Mouse (Mus musculus) neural tube, embryonic 14.5 days (tissue): ENCODE results near the gene 2010111I01Rik. TPM values are rescaled to one million over a fixed set of nuclear protein-coding genes. Genes with fewer than 3 reads are reported as not detected.
A peak's percentile ranks its signal among the peaks of the same experiment; 100 is the strongest.

ENCODE experiments used
- ATAC-seq: fragments of 200-750 bp; cut with Nextera tagmentation; 2 replicates; pipeline ENCODE4 v1.8.0; 2017; ENCODE audit warnings: low read depth, mild to moderate bottlenecking, moderate TSS enrichment, moderate library complexity
- H3K27ac ChIP-seq: fragments of 300-500 bp; sonication (generic); 2 replicates; pipeline ENCODE4 v1.5.1; 2014; ENCODE audit warnings: low read depth, mild to moderate bottlenecking, control low read depth, low read length, moderate library complexity, mixed read lengths
- H3K27me3 ChIP-seq: fragments of 300-500 bp; sonication (generic); 2 replicates; pipeline ENCODE4 v1.6.1; 2014; ENCODE audit warnings: low read length; ENCODE audit not compliant: control insufficient read depth, insufficient read depth
- H3K36me3 ChIP-seq: fragments of 300-500 bp; sonication (generic); 2 replicates; pipeline ENCODE4 v1.6.1; 2014; ENCODE audit warnings: low read length, mixed read lengths; ENCODE audit not compliant: control insufficient read depth, insufficient read depth
- H3K4me1 ChIP-seq: fragments of 300-500 bp; sonication (generic); 2 replicates; pipeline ENCODE4 v1.6.1; 2014; ENCODE audit warnings: low read length; ENCODE audit not compliant: control insufficient read depth, insufficient read depth
- H3K4me2 ChIP-seq: fragments of 300-500 bp; sonication (generic); 2 replicates; pipeline ENCODE4 v1.6.1; 2014; ENCODE audit warnings: mild to moderate bottlenecking, low read depth, low read length, control low read depth
- H3K4me3 ChIP-seq: fragments of 300-500 bp; sonication (generic); 2 replicates; pipeline ENCODE4 v1.5.1; 2014; ENCODE audit warnings: low read depth, low read length, control low read depth, mixed read lengths
- H3K9ac ChIP-seq: fragments of 300-500 bp; sonication (generic); replicated peaks from 2 replicates; pipeline ENCODE4 v1.6.1; 2014; ENCODE audit warnings: low read depth, mild to moderate bottlenecking, control low read depth, low read length, mixed read lengths
- H3K9me3 ChIP-seq: fragments of 300-500 bp; sonication (generic); 2 replicates; pipeline ENCODE4 v1.6.1; 2016; ENCODE audit warnings: low read length; ENCODE audit not compliant: control insufficient read depth
- WGBS: fragments of 180-500 bp; shearing (Covaris S2); extraction: QIAGEN DNeasy Blood & Tissue Kit; methylation state at CpG from one replicate; pipeline ENCODE4 v1.1.7; 2014; 5-methylcytosine and 5-hydroxymethylcytosine counted together
- polyA plus RNA-seq: library from polyadenylated mRNA; unstranded; fragments of >200 nt; fragmentation: Nextera tagmentation; extraction: Ambion mirVana; gene quantifications from 2 replicates; pipeline ENCODE4 v1.2.1, GENCODE M21; 2014

2010111I01Rik gene
- polyA plus RNA-seq, 1 experiment from 2014 or later = 28.8 TPM

- no peaks in the 10 kb centered on the region for H3K27me3 ChIP-seq
- no peak for ATAC-seq
- 44% methylated on average over 2 of the region's 2 CpGs for WGBS
- no peaks in the 10 kb centered on the region for H3K9me3 ChIP-seq
- peak overlapping the region; percentile 20 for H3K4me3 ChIP-seq
- no peaks in the 10 kb centered on the region for H3K36me3 ChIP-seq
- no peak overlapping the region for H3K27ac ChIP-seq
- peaks cover 4% of the 10 kb centered on the region; the same call in 1 of the 2 replicates for H3K4me1 ChIP-seq
- H3K9ac ChIP-seq = no peak overlapping the region
- H3K4me2 ChIP-seq = peak overlapping the region; percentile 30; the same call in 1 of the 2 replicates
Observed at GRCm38 (mm10) chr13:63273859-63274258, 309.2 kb downstream of the 2010111I01Rik start.

DNA sequence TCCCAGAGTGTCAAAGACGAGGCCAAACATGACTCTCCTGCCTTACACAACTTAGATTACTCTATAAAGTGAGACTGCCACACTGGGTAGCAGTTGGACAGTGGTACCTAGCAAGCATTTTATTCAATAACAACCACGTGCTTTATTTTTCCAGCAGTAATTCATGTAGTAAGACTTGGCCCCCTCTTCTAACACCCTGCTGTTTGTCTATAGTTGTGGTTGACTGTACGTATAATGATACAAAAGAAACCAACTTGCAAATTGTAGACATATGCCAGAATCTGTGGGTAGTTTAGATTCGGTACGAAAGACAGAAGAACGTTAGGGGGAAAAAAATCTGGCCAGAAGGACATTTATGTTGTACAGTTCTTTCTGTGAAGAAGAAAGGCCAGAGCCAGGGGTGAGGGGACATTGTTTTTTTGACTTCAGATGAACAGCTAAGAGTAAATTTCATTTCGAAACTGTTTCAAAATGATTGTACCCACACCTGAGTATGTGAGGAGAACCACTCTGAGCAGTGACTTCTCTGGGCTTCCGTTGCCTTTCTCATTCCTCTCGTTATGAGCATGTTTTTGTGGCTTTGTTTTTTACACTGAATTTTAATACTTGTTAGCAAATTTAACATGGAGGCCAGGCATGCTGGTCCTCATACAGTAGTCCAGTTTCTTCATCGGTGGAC, 309.9 kb downstream of the 2010111I01Rik start:
- H3K4me1 ChIP-seq = peaks cover 7% of the 10 kb centered on the region; the same call in 1 of the 2 replicates
- WGBS = 69% methylated on average over 10 of the region's 10 CpGs
- no peaks in the 10 kb centered on the region for H3K27me3 ChIP-seq
- H3K9ac ChIP-seq = no peak overlapping the region
- peak overlapping the region; percentile 30; the same call in 1 of the 2 replicates for H3K4me2 ChIP-seq
- H3K27ac ChIP-seq = no peak overlapping the region
- no peaks in the 10 kb centered on the region for H3K9me3 ChIP-seq
- peak overlapping the region; percentile 3; the same call in 1 of the 2 replicates for H3K4me3 ChIP-seq
- no peak for ATAC-seq
- H3K36me3 ChIP-seq = no peaks in the 10 kb centered on the region

DNA sequence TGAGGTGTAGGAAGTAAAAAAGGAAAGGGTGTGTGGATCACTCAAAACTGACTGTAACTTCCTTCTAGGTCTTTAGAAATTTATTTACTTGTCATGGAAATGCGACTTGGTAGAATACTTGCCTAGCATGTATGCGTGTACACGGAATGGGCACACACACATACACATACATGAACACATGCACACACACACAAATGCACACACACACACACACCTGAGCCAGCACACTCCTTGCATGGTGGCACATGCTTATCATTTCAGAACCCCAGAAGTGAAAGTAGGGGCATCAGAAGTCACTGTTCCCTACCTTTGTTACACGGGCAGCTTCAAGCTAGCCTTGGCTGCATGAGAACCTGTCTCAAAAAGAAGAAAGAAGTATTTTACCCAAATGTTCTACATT, 311.7 kb downstream of the 2010111I01Rik start:
- 91% methylated on average over 4 of the region's 4 CpGs for WGBS
- Histone ChIP-seq H3K36me3 (no peaks in the 10 kb centered on the region), H3K27me3 (no peaks in the 10 kb centered on the region), H3K4me3 (no peak overlapping the region), H3K9me3 (no peaks in the 10 kb centered on the region), H3K4me2 (peak overlapping the region; percentile 3; the same call in 1 of the 2 replicates), H3K27ac (no peak overlapping the region; the same call in 1 of the 2 replicates), H3K9ac (no peak overlapping the region), H3K4me1 (peaks cover 7% of the 10 kb centered on the region; the same call in 1 of the 2 replicates)
- ATAC-seq = no peak

GRCm38 (mm10) chr13:63277316-63277715, 312.6 kb downstream of the 2010111I01Rik start:
- WGBS = 75% methylated on average over 5 of the region's 5 CpGs

DNA sequence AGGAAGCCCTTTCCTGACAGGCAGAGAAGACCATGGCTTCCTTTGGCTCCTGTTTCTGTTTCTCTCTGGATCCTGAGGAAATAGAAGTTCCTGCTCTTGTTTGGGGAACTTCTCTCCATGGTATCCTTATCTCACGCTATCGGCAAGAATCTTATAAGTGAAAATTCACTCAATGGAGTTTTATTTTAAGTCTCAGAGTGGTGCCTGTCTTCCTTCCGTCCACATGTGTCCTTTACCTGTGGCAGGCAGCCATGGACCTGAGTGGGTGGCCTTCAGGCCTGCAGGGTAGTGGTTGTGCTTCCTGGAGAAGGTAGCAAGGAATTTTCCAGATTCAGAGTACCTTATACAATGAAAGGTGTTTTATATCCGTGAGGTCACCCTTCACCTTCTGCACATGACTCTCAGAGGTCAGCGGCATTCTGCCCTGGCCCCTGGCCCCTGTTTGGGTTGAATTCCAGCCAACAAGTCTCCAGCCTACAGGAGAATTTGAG, 313.5 kb downstream of the 2010111I01Rik start:
- H3K4me1 ChIP-seq = peaks cover 7% of the 10 kb centered on the region; the same call in 1 of the 2 replicates
- peak overlapping the region; percentile 58; the same call in 1 of the 2 replicates for H3K27ac ChIP-seq

More at GRCm38 (mm10) chr13:63277316-63277715, 312.6 kb downstream of the 2010111I01Rik start:
- no peak overlapping the region for H3K9ac ChIP-seq
- no peaks in the 10 kb centered on the region for H3K9me3 ChIP-seq
- no peak overlapping the region for H3K27ac ChIP-seq
- no peak for ATAC-seq
- no peaks in the 10 kb centered on the region for H3K36me3 ChIP-seq
- no peaks in the 10 kb centered on the region for H3K27me3 ChIP-seq
- no peak overlapping the region for H3K4me3 ChIP-seq
- peaks cover 7% of the 10 kb centered on the region; the same call in 1 of the 2 replicates for H3K4me1 ChIP-seq
- peak overlapping the region; percentile 17; the same call in 1 of the 2 replicates for H3K4me2 ChIP-seq

GRCm38 (mm10) chr13:63278796-63279475, 314.2 kb downstream of the 2010111I01Rik start:
- H3K4me2 ChIP-seq = peak overlapping the region; percentile 17
- 5% methylated on average over 10 of the region's 10 CpGs for WGBS
- no peaks in the 10 kb centered on the region for H3K36me3 ChIP-seq
- 0 out of 2 replicates have a peak overlapping the region, but pooled peaks have one; percentile 2 for H3K4me3 ChIP-seq
- ATAC-seq = peak; percentile 80
- no peaks in the 10 kb centered on the region for H3K27me3 ChIP-seq
- H3K27ac ChIP-seq = peak overlapping the region; percentile 41; the same call in 1 of the 2 replicates
- peaks cover 7% of the 10 kb centered on the region; the same call in 1 of the 2 replicates for H3K4me1 ChIP-seq
- H3K9me3 ChIP-seq = no peaks in the 10 kb centered on the region
- H3K9ac ChIP-seq = no peak overlapping the region

More for the DNA sequence above, 313.5 kb downstream of the 2010111I01Rik start:
- no peaks in the 10 kb centered on the region for H3K27me3 ChIP-seq
- no peak overlapping the region for H3K9ac ChIP-seq
- H3K4me3 ChIP-seq = no peak overlapping the region
- H3K36me3 ChIP-seq = no peaks in the 10 kb centered on the region
- H3K9me3 ChIP-seq = no peaks in the 10 kb centered on the region
- 38% methylated on average over 5 of the region's 5 CpGs for WGBS
- ATAC-seq = no peak
- peak overlapping the region; percentile 17; the same call in 1 of the 2 replicates for H3K4me2 ChIP-seq

- H3K27ac ChIP-seq = no peak overlapping the region; the same call in 1 of the 2 replicates
Observed at GRCm38 (mm10) chr13:63279807-63280206, 315.1 kb downstream of the 2010111I01Rik start.

GRCm38 (mm10) chr13:63280344-63280743, 315.7 kb downstream of the 2010111I01Rik start:
- no peak overlapping the region for H3K4me3 ChIP-seq
- H3K9ac ChIP-seq = no peak overlapping the region
- WGBS = 29% methylated on average over 3 of the region's 3 CpGs
- H3K9me3 ChIP-seq = no peaks in the 10 kb centered on the region
- no peaks in the 10 kb centered on the region for H3K27me3 ChIP-seq
- no peaks in the 10 kb centered on the region for H3K36me3 ChIP-seq
- no peak for ATAC-seq
- H3K4me1 ChIP-seq = peaks cover 7% of the 10 kb centered on the region; the same call in 1 of the 2 replicates
- no peak overlapping the region for H3K27ac ChIP-seq
- H3K4me2 ChIP-seq = no peak overlapping the region

More at GRCm38 (mm10) chr13:63279807-63280206, 315.1 kb downstream of the 2010111I01Rik start:
- Histone ChIP-seq H3K4me2 (peak overlapping the region; percentile 17; the same call in 1 of the 2 replicates), H3K4me1 (peaks cover 7% of the 10 kb centered on the region; the same call in 1 of the 2 replicates), H3K36me3 (no peaks in the 10 kb centered on the region), H3K9ac (no peak overlapping the region), H3K9me3 (no peaks in the 10 kb centered on the region), H3K27me3 (no peaks in the 10 kb centered on the region), H3K4me3 (no peak overlapping the region)
- 27% methylated on average over 8 of the region's 8 CpGs for WGBS
- no peak for ATAC-seq
